Mouse (Mus musculus) cerebellum, adult 9-10 months (tissue): ENCODE measurements around the gene Agap3.

Source experiments
- DNase-seq: peaks from one replicate; pipeline ENCODE4 v3.0.0; 2022

Agap3 gene

DNA sequence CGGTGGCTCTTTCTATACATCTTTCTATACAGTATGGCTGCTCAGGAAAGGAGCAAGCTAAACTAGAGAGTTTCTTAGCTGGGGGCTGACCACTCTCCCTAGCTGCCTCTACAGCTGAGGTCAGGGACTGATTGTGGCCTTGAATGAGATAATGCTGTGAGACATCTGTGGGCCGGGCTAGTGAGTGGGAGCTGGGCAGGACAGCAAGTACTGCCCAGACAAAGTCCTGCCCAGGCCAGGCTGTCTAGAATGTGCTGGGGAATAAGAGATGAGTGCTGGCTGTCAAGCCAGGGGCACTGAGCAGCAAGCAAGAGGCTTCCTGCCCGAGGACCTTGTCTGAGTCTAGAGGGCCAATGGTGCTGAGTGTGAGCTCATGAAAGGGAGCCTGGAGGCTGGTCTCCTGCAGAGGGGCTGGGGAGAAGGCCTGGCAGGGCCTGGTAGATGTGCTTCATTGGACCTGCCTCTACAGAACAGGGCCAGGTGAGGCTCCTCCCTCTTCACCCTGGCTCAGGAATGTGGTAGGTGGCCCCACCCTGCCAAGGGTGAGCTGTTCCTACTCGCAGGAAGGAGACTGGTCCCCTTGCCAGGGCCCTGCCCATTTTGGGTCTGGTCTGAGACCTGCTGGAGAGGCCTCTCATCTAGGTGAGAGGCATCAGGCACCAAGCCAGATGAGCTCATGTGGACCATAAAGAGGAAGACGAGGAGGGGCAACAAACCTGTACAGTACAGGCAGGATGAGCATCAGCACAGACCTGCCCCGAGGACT lies 23.7 kb downstream of the Agap3 start:
- peak; percentile 67 for DNase-seq

- no peak for DNase-seq
These were observed 25.9 kb downstream of the Agap3 start for GRCm38 (mm10) chr5:24477909-24478308.

GRCm38 (mm10) chr5:24481647-24482046 lies 29.7 kb downstream of the Agap3 start:
- peak; percentile 78 for DNase-seq

GRCm38 (mm10) chr5:24482247-24483079 lies 30.5 kb downstream of the Agap3 start:
- no peak for DNase-seq

GRCm38 (mm10) chr5:24483326-24483725 lies 31.3 kb downstream of the Agap3 start:
- peak; percentile 81 for DNase-seq

GRCm38 (mm10) chr5:24484963-24485362 lies 33.0 kb downstream of the Agap3 start:
- no peak for DNase-seq

DNA sequence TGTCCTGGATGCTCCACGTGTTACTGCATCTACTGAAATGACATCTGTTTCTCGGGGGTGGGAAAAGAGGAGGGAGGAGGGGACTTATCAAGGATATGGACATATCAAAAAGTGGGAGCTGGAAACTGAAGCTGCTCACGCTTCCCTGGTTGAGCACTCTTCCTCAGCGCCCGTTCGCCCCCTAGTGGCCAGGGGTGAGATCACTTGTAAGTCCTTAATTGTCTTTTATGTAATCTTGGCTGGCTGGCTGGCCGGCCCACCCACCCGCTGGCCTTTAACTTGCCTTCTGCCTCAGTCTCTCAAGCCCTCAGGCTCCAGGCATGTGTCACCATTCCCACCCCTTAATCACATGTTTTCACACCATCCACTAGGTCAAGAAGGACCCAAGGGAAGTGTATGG lies 34.1 kb downstream of the Agap3 start:
- DNase-seq, result peak; percentile 93

- DNase-seq, result peak; percentile 60
These were observed 34.8 kb downstream of the Agap3 start for GRCm38 (mm10) chr5:24486738-24487137.

DNA sequence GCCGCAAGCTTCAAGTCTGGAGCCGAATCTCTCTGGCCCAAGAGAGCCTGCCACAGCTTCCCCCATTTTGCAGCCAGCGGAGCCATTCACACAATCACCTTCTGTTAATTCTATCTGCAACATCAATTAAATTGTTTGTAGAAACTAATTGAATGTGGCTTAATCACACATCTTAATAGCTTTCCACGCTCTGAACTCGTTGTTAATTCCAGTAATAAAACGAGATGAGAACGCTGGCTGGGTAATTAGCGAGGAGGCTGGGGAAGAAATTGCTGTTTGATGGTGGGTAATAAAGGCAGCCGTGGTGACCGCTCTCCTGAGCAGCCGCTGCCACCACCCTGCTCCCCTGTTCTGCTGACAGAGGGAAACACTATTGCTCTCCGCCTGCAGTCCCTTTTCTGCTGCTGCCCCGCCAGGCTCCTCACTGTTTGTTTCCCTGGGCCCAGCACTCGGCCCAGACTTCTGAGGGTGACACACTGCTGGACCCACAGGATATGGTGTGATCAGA lies 38.5 kb downstream of the Agap3 start:
- DNase-seq, result no peak

DNA sequence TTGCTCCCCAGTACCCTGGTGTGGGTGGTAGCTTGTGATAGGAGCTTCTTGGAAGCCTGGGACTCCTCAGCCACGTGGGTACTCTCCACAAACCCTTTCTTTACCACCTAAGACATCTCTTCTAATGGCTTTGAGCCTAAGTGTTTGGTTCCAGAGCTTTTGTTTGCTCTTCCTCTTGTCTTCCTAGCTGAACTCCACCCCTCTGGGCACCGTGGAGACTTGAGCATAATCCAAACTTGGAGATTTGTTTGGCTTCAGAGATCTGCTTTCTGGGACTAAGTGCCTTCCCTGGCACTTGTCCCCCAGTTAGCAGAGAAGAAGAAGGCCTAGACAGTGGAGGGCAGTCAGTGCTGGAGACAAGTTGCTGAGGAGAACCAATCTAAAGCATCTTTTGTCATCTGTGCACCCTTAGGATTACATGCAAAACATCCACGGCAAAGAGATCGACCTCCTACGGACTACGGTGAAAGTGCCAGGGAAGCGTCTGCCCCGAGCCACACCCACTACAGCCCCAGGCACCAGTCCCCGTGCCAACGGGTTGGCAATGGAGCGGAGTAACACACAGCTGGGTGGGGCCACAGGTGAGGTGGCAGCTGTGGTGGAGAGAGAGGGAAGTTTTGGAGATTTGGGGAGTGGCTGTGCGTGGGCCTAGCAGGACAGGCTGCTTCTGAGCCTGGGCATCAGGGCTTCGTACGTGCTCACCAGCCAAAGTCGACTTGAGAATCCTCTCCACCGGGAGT lies 40.7 kb downstream of the Agap3 start:
- peak; percentile 6 for DNase-seq

DNA sequence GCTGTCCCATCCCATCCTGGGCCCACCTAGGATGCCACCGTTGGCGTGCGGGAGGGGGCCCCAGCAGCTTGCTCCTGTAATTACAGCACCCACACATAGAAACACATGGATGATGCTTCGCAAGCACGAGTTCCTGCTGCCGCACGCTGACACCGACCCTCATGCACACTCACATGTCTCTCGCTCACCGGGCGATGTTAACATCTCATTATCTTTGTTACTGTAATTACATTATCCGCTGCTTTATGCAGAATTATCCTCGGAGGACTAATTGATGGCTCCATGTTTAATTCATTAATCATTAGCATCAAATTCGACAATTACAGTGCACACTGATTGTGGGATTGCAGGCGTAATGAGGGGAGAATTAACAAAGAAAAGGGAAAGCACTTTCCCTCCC lies 43.0 kb downstream of the Agap3 start:
- peak; percentile 5 for DNase-seq

GRCm38 (mm10) chr5:24496756-24497155 lies 44.8 kb downstream of the Agap3 start:
- no peak for DNase-seq

GRCm38 (mm10) chr5:24497526-24497925 lies 45.5 kb downstream of the Agap3 start:
- DNase-seq, result peak; percentile 3

- DNase-seq, result no peak
These were observed 47.1 kb downstream of the Agap3 start for GRCm38 (mm10) chr5:24499113-24499512.

- DNase-seq, result peak; percentile 51
These were observed 48.9 kb downstream of the Agap3 start for GRCm38 (mm10) chr5:24500851-24501250.

DNA sequence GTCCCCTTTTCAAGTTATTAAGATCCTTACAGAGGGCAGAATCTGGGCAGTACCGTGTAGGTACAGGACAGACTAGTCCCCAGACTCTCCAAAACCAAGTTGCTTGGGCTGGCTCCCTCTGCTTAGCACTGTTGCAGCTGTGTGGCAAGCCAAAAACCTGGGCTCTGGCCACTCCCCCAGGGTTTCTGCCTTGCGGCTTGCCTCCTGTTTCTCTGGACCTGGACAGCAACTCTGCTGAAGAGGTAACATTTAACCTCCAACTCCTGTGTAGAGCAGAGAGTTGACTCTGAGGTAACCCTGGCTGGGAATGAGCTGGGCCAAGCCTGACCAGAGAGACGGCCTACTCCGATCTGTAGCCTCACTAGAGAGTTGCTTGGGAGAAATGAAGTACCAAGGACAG lies 50.8 kb downstream of the Agap3 start:
- no peak for DNase-seq

GRCm38 (mm10) chr5:24505513-24505912 lies 53.5 kb downstream of the Agap3 start:
- DNase-seq, result no peak

DNA sequence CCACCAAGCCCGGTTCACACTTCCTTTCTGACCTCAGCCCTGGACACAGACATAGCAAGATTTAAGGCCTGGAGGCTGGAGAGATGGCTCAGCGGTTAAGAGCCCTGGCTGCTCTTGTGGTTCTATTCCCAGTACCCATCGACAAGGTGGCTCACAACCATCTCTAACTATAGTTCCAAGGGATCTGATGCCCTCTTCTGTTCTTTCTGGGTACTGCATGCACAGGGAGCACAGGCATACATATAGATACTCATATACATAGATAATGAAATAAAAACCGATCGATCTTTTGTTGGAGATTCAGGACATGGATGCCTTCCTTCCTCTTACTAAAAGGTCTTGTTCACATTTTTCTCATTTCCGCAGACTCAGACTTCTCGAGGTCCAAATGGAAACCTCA lies 56.4 kb downstream of the Agap3 start:
- DNase-seq, result no peak

GRCm38 (mm10) chr5:24510635-24511034 lies 58.7 kb downstream of the Agap3 start:
- DNase-seq, result no peak

DNA sequence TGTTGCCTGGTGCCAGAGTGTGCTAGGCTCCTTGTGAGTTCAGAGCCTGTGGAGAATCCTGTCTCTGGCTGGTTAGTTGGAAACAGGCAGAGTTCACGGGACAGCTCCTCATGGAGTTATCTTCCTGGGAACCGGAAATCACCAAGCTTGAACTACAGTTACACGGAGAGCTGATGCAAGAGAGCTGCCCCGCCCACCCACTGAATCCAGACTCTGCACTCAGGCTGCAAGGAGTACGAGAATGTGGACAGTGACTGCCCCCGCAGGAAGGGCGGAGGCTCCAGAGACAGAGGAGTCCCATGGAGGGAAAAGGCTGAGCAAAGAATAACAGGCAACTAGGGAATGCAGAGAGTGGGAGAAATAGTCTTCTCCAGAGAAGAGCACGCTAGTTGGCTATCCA lies 60.3 kb downstream of the Agap3 start:
- no peak for DNase-seq

DNA sequence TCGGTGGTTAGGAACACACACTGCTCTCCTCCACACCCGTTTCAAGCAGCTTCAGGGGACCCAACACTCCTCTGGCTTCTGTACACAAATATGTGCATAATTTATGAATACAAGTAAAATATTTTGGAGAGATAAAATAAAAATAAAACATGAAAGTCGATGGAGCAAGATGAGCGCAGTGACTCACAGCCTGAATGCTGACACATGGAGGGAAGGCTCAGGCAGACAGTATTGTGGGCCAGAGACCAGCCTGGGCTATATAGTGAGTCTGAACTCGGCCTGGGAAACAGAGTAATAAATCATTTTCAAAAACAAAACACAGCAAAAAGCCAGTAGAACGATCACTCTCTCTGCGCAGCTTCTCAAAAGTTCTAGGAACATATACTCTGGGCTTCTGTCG lies 69.4 kb downstream of the Agap3 start:
- DNase-seq, result no peak

GRCm38 (mm10) chr5:24523806-24524205 lies 71.8 kb downstream of the Agap3 start:
- DNase-seq, result no peak

GRCm38 (mm10) chr5:24524522-24524921 lies 72.5 kb downstream of the Agap3 start:
- no peak for DNase-seq
